Mouse (Mus musculus) spleen, adult 2 months (tissue): ENCODE measurements around the gene Gm20219. TPM values are rescaled to one million over a fixed set of nuclear protein-coding genes. Genes with fewer than 3 reads are reported as not detected.

Experiments used
- DNase-seq, 2 experiments: peaks; one replicate each; pipeline versions ENCODE4 v3.0.0 to v3.0.0-alpha.2; 2012 to 2021; ENCODE audit warnings: low spot score in 2 of 2, low read depth in 1 of 2
- H3K27ac ChIP-seq: fragments of 200-500 bp; 2 replicates; pipeline ENCODE4 v1.5.1; 2012; ENCODE audit warnings: low read length, inconsistent platforms; ENCODE audit not compliant: insufficient read depth
- H3K27me3 ChIP-seq: fragments of 200-500 bp; 2 replicates; pipeline ENCODE4 v1.6.1; 2012; ENCODE audit warnings: mild to moderate bottlenecking, moderate library complexity, low read length, inconsistent platforms; ENCODE audit not compliant: control insufficient read depth, insufficient read depth
- H3K36me3 ChIP-seq: fragments of 200-500 bp; 2 replicates; pipeline ENCODE4 v1.6.1; 2012; ENCODE audit warnings: mild to moderate bottlenecking, low read length, inconsistent platforms; ENCODE audit not compliant: control insufficient read depth, insufficient read depth
- H3K4me1 ChIP-seq: fragments of 200-500 bp; 2 replicates; pipeline ENCODE4 v1.6.1; 2011; ENCODE audit warnings: inconsistent platforms; ENCODE audit not compliant: control insufficient read depth, insufficient read depth, insufficient read length
- H3K4me3 ChIP-seq: fragments of 200-500 bp; 2 replicates; pipeline ENCODE4 v1.5.1; 2011; ENCODE audit warnings: mild to moderate bottlenecking, inconsistent platforms; ENCODE audit not compliant: insufficient read depth, insufficient read length; ENCODE audit errors: extremely low read depth
- CTCF ChIP-seq: fragments of 200-500 bp; IDR thresholded peaks from 2 replicates; pipeline ENCODE4 v1.5.1; 2011; ENCODE audit warnings: mild to moderate bottlenecking, inconsistent platforms; ENCODE audit not compliant: insufficient read depth, insufficient read length, insufficient replicate concordance; ENCODE audit errors: extremely low read depth
- POLR2A ChIP-seq: fragments of 200-500 bp; IDR thresholded peaks from 2 replicates; pipeline ENCODE4 v1.6.1; 2011; ENCODE audit warnings: low read depth, low read length, inconsistent platforms
- WGBS: fragments of 180-500 bp; shearing (Covaris S2); methylation state at CpG from one replicate; pipeline ENCODE4 v1.1.7; 2018; 5-methylcytosine and 5-hydroxymethylcytosine counted together
- polyA plus RNA-seq: library from polyadenylated mRNA; depleted of rRNA; stranded (reverse); fragments of >200 nt; gene quantifications from 2 replicates; pipeline ENCODE4 v1.2.3, GENCODE M21; 2012

The Gm20219 gene
- polyA plus RNA-seq, 1 experiment = 4.4 TPM

GRCm38 (mm10) chr17:56536874-56537273, 17.3 kb downstream of the Gm20219 start:
- no peak overlapping the region for H3K27ac ChIP-seq
- TF ChIP-seq POLR2A (no peak), CTCF (no peak)
- no peaks in the 10 kb centered on the region for H3K36me3 ChIP-seq
- WGBS = 80% methylated on average over 3 of the region's 3 CpGs
- no peaks in the 10 kb centered on the region for H3K4me1 ChIP-seq
- no peak for DNase-seq
- H3K27me3 ChIP-seq = no peaks in the 10 kb centered on the region
- no peak overlapping the region for H3K4me3 ChIP-seq

- Histone ChIP-seq H3K27me3 (no peaks in the 10 kb centered on the region), H3K4me1 (no peaks in the 10 kb centered on the region), H3K36me3 (no peaks in the 10 kb centered on the region), H3K27ac (no peak overlapping the region), H3K4me3 (no peak overlapping the region)
- DNase-seq = no peak
- WGBS = 79% methylated on average over 14 of the region's 14 CpGs
- no peak for TF ChIP-seq CTCF
- no peak for TF ChIP-seq POLR2A
Observed at GRCm38 (mm10) chr17:56536192-56536591, 18.0 kb downstream of the Gm20219 start.

DNA sequence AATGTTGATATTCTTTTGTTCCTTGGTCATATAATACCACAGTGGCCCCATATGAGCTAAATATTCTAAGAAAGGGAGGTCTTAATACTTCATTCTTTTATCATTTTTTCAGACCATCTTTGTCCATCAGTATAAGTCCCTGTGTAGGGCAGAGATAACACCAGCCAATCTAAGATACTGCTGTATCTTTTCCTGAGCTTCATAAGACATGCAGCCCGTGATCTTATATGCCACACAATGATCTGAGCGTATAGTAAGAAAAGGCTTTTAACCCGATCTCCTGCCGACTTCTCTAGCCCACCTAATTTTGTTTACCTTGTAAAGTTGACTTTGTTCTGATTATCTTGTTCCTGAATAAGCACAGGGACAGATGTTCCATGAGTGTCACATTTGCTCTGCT, 29.2 kb downstream of the Gm20219 start:
- no peak overlapping the region for H3K4me3 ChIP-seq
- no peak for DNase-seq
- H3K27me3 ChIP-seq = no peaks in the 10 kb centered on the region
- H3K4me1 ChIP-seq = no peaks in the 10 kb centered on the region
- TF ChIP-seq CTCF = no peak
- no peak for TF ChIP-seq POLR2A
- H3K27ac ChIP-seq = no peak overlapping the region
- WGBS = 76% methylated on average over 4 of the region's 4 CpGs
- no peaks in the 10 kb centered on the region for H3K36me3 ChIP-seq

GRCm38 (mm10) chr17:56522744-56523143, 31.4 kb downstream of the Gm20219 start:
- Histone ChIP-seq H3K27me3 (no peaks in the 10 kb centered on the region), H3K36me3 (no peaks in the 10 kb centered on the region), H3K4me1 (no peaks in the 10 kb centered on the region), H3K27ac (no peak overlapping the region), H3K4me3 (no peak overlapping the region)
- TF ChIP-seq POLR2A = no peak
- no peak for TF ChIP-seq CTCF
- DNase-seq = no peak
- 78% methylated on average over 1 of the region's 1 CpGs for WGBS

GRCm38 (mm10) chr17:56515690-56516410, 38.3 kb downstream of the Gm20219 start:
- TF ChIP-seq POLR2A = no peak
- no peak for TF ChIP-seq CTCF
- Histone ChIP-seq H3K36me3 (no peaks in the 10 kb centered on the region), H3K4me3 (no peak overlapping the region), H3K4me1 (no peaks in the 10 kb centered on the region), H3K27me3 (peaks cover 8% of the 10 kb centered on the region), H3K27ac (no peak overlapping the region)
- DNase-seq = no peak
- WGBS = 13% methylated on average over 13 of the region's 13 CpGs

GRCm38 (mm10) chr17:56514916-56515315, 39.3 kb downstream of the Gm20219 start:
- Histone ChIP-seq H3K4me3 (no peak overlapping the region), H3K27me3 (peaks cover 11% of the 10 kb centered on the region), H3K27ac (no peak overlapping the region), H3K36me3 (no peaks in the 10 kb centered on the region), H3K4me1 (no peaks in the 10 kb centered on the region)
- WGBS = 48% methylated on average over 12 of the region's 12 CpGs
- TF ChIP-seq POLR2A (no peak), CTCF (no peak)
- no peak for DNase-seq

- Histone ChIP-seq H3K27ac (no peak overlapping the region), H3K4me1 (no peaks in the 10 kb centered on the region), H3K27me3 (peaks cover 13% of the 10 kb centered on the region), H3K4me3 (no peak overlapping the region), H3K36me3 (no peaks in the 10 kb centered on the region)
- TF ChIP-seq POLR2A (no peak), CTCF (no peak)
- no peak for DNase-seq
Observed at GRCm38 (mm10) chr17:56514330-56514729, 39.9 kb downstream of the Gm20219 start.
